ENCODE assay signal across 15 mouse cellular contexts in the genomic region with DNA sequence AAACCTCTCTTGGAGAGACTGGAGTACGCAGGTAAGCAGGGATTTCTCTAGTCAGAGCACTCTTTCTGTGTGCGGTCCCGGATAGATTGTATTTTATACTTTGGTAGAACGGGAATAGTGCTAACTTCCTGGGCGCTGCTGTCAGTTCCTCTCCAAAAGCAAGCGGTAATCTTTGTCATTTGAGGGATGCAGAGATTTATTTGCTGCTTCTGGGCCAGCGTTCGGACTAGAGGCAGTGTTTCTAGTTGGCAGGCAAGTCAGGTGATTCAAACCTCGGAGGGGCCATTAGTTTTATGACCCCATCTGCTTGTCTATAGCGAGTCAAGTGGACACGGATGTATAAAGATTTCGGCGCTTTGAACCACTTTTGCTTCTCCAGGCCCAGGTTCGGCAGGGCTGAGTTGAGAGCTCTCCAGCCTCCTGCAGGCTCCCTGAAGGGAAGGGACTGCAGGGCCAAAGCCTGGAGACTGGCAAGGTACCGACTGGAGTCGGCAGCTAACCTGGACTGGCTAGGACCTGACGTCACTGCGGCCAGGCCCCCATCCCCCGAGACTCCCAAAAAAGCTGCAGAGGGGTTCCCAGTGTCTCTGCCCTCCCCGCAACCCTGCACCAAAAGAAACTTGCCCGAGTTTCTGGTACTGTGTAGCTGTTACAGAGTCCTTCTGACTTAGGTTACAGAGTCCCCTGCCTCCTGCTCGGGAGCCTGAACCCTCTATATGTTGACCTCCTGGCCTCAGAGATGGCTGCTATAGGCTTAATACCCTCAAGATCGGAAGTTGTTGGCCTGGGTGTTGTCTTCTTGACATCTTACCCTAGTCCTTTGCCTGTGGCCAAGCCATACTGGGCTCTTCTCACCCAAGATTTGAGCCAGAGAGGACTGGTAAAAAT. TPM values are rescaled to one million over a fixed set of nuclear protein-coding genes. Genes with fewer than 3 reads are reported as not detected.
DNase-seq lines count a peak whose midpoint lies in the region; ATAC-seq and TF ChIP-seq lines count a peak whose summit lies in the region.
"Had no signal": no experiment of that assay in that cellular context is flagged by ENCODE, and none has a peak within 500 bp of the region (broad histone marks: within the 10 kb centered on the region; RNA-seq: fewer than 3 reads in every experiment).

No protein-coding gene starts in this region.

- DNase-seq in limb, embryonic 11.5 days (ENCODE audit: low spot score): peak; percentile 42
- no peak for DNase-seq in limb, embryonic 10.5 days (ENCODE audit: low spot score)
- DNase-seq in midbrain, embryonic 14.5 days: peak; percentile 49
- no peak for DNase-seq in liver, postnatal 0 days
- DNase-seq in urinary bladder, postnatal 36 days (ENCODE audit: low spot score in 2 of 2): no peak
- DNase-seq in cerebellum, postnatal 25 days: no peak
- DNase-seq: B cell, adult 2 months; gastrocnemius, postnatal 36 days; heart, postnatal 4 days; kidney, postnatal 36 days; spleen, adult 18-20 months had no signal

- 2% methylated on average over 23 of the region's 23 CpGs for WGBS in limb, embryonic 11.5 days
- WGBS in limb, embryonic 10.5 days: 4% methylated on average over 23 of the region's 23 CpGs
- 5% methylated on average over 23 of the region's 23 CpGs for WGBS in forebrain, embryonic 15.5 days
- WGBS in midbrain, embryonic 14.5 days: 7% methylated on average over 23 of the region's 23 CpGs
- WGBS in liver, postnatal 0 days (ENCODE audit: insufficient replicate concordance): 5% methylated on average over 23 of the region's 23 CpGs

- no peak for TF ChIP-seq CTCF in liver, postnatal 0 days (IDR thresholded peaks at IDR 0.05; ENCODE audit: low read depth)

- no peaks in the 10 kb centered on the region for H3K9me3 ChIP-seq in limb, embryonic 11.5 days (ENCODE audit: control insufficient read depth, low read length)
- H3K9me3 ChIP-seq in limb, embryonic 10.5 days (replicated peaks): no peaks in the 10 kb centered on the region
- H3K9me3 ChIP-seq in forebrain, embryonic 15.5 days: no peaks in the 10 kb centered on the region
- H3K9me3 ChIP-seq in midbrain, embryonic 14.5 days (ENCODE audit: control insufficient read depth, low read length): no peaks in the 10 kb centered on the region
- no peaks in the 10 kb centered on the region for H3K9me3 ChIP-seq in liver, postnatal 0 days (ENCODE audit: low read length)
- H3K9me3 ChIP-seq: embryonic facial prominence, embryonic 15.5 days had no signal

- no peak overlapping the region for H3K9ac ChIP-seq in limb, embryonic 11.5 days (ENCODE audit: low read length)
- peak overlapping the region; percentile 52 for H3K9ac ChIP-seq in forebrain, embryonic 15.5 days (replicated peaks)
- H3K9ac ChIP-seq in midbrain, embryonic 14.5 days (replicated peaks; ENCODE audit: low read length): peak overlapping the region; percentile 64
- no peak overlapping the region for H3K9ac ChIP-seq in liver, postnatal 0 days (replicated peaks)
- H3K9ac ChIP-seq: embryonic facial prominence, embryonic 15.5 days had no signal

- no peak overlapping the region for H3K4me3 ChIP-seq in limb, embryonic 11.5 days (ENCODE audit: low read depth, low read length)
- H3K4me3 ChIP-seq in limb, embryonic 10.5 days: no peak overlapping the region
- H3K4me3 ChIP-seq in forebrain, embryonic 15.5 days: peak overlapping the region; percentile 60
- peak overlapping the region; percentile 44 for H3K4me3 ChIP-seq in midbrain, embryonic 14.5 days (replicated peaks; ENCODE audit: low read depth, low read length)
- H3K4me3 ChIP-seq in liver, postnatal 0 days (ENCODE audit: low read depth, low read length): no peak overlapping the region
- H3K4me3 ChIP-seq: embryonic facial prominence, embryonic 15.5 days had no signal

- H3K36me3 ChIP-seq in limb, embryonic 11.5 days (ENCODE audit: control insufficient read depth, insufficient read depth, low read length): no peaks in the 10 kb centered on the region
- no peaks in the 10 kb centered on the region for H3K36me3 ChIP-seq in limb, embryonic 10.5 days
- H3K36me3 ChIP-seq in forebrain, embryonic 15.5 days: no peaks in the 10 kb centered on the region
- H3K36me3 ChIP-seq in midbrain, embryonic 14.5 days (ENCODE audit: control insufficient read depth, insufficient read depth, low read length): no peaks in the 10 kb centered on the region
- H3K36me3 ChIP-seq in liver, postnatal 0 days (replicated peaks; ENCODE audit: insufficient read depth, low read length): no peaks in the 10 kb centered on the region
- H3K36me3 ChIP-seq: embryonic facial prominence, embryonic 15.5 days had no signal

- H3K27me3 ChIP-seq in limb, embryonic 11.5 days (ENCODE audit: control insufficient read depth, insufficient read depth, low read length): peaks cover 84% of the 10 kb centered on the region
- H3K27me3 ChIP-seq in limb, embryonic 10.5 days (ENCODE audit: low read depth, poor library complexity, severe bottlenecking): peaks cover 100% of the 10 kb centered on the region
- no peaks in the 10 kb centered on the region for H3K27me3 ChIP-seq in forebrain, embryonic 15.5 days
- peaks cover 14% of the 10 kb centered on the region for H3K27me3 ChIP-seq in midbrain, embryonic 14.5 days (ENCODE audit: control insufficient read depth, insufficient read depth, low read length)
- peaks cover 98% of the 10 kb centered on the region for H3K27me3 ChIP-seq in liver, postnatal 0 days (ENCODE audit: insufficient read depth, low read length)

- no peak overlapping the region for H3K4me2 ChIP-seq in limb, embryonic 11.5 days (ENCODE audit: low read depth, severe bottlenecking)
- H3K4me2 ChIP-seq in forebrain, embryonic 15.5 days (replicated peaks): peak overlapping the region; percentile 91
- peak overlapping the region; percentile 83 for H3K4me2 ChIP-seq in midbrain, embryonic 14.5 days (ENCODE audit: low read length)
- no peak overlapping the region for H3K4me2 ChIP-seq in liver, postnatal 0 days (ENCODE audit: low read depth, low read length)
- H3K4me2 ChIP-seq: embryonic facial prominence, embryonic 15.5 days had no signal

- no peak overlapping the region for H3K27ac ChIP-seq in limb, embryonic 11.5 days (replicated peaks; ENCODE audit: low read depth, low read length)
- no peak overlapping the region for H3K27ac ChIP-seq in limb, embryonic 10.5 days
- H3K27ac ChIP-seq in forebrain, embryonic 15.5 days (replicated peaks): peak overlapping the region; percentile 97
- peak overlapping the region; percentile 89 for H3K27ac ChIP-seq in midbrain, embryonic 14.5 days (replicated peaks; ENCODE audit: low read depth, low read length)
- no peak overlapping the region for H3K27ac ChIP-seq in liver, postnatal 0 days (ENCODE audit: low read depth)
- H3K27ac ChIP-seq: embryonic facial prominence, embryonic 15.5 days; macrophage had no signal

- no peak for TF ChIP-seq EP300 in liver, postnatal 0 days (IDR thresholded peaks at IDR 0.05; ENCODE audit: low read depth)

- ATAC-seq in limb, embryonic 11.5 days (ENCODE audit: insufficient number of reproducible peaks, low FRiP score, low TSS enrichment, low read depth): no peak
- ATAC-seq in forebrain, embryonic 15.5 days (replicated peaks): no peak
- peak; percentile 1; the same call in 1 of the 2 replicates for ATAC-seq in midbrain, embryonic 14.5 days (ENCODE audit: low FRiP score, low TSS enrichment)
- ATAC-seq in liver, postnatal 0 days: no peak
- ATAC-seq in monocyte, adult 5-6 weeks (replicated peaks; ENCODE audit: insufficient number of reproducible peaks, low FRiP score, low TSS enrichment, poor library complexity, severe bottlenecking): no peak

- no peaks in the 10 kb centered on the region for H3K4me1 ChIP-seq in limb, embryonic 11.5 days (ENCODE audit: control insufficient read depth, insufficient read depth, low read length)
- H3K4me1 ChIP-seq in limb, embryonic 10.5 days: peaks cover 2% of the 10 kb centered on the region; the same call in 1 of the 2 replicates
- peaks cover 56% of the 10 kb centered on the region for H3K4me1 ChIP-seq in forebrain, embryonic 15.5 days
- H3K4me1 ChIP-seq in midbrain, embryonic 14.5 days (ENCODE audit: control insufficient read depth, insufficient read depth, low read length): peaks cover 15% of the 10 kb centered on the region; the same call in 1 of the 2 replicates
- no peaks in the 10 kb centered on the region for H3K4me1 ChIP-seq in liver, postnatal 0 days (ENCODE audit: insufficient read depth)
- H3K4me1 ChIP-seq: embryonic facial prominence, embryonic 15.5 days had no signal

RNA-seq across cellular contexts. Expression of a gene that starts 6.9 kb away (rescaled TPM):
- 0.13 and 0.17 TPM in 2 replicates for polyA plus RNA-seq in limb, embryonic 11.5 days (2014; fragmentation: Nextera tagmentation; extraction: Ambion mirVana)
- 0.09 and 0.20 TPM in 2 replicates for polyA plus RNA-seq in limb, embryonic 10.5 days (2016; fragmentation: Nextera tagmentation; extraction: Ambion mirVana)
- 39.7 and 42.3 TPM in 2 replicates for polyA plus RNA-seq in forebrain, embryonic 15.5 days (2015; fragmentation: Nextera tagmentation; extraction: Ambion mirVana)
- polyA plus RNA-seq in midbrain, embryonic 14.5 days (2014; fragmentation: Nextera tagmentation; extraction: Ambion mirVana): 16.8 and 22.4 TPM in 2 replicates
- not detected in 2 replicates for polyA plus RNA-seq in liver, postnatal 0 days (2015; fragmentation: Nextera tagmentation; extraction: Ambion mirVana)
- not detected in 3 replicates for total RNA-seq in monocyte, adult 5-6 weeks (2017)
- total RNA-seq: gastrocnemius, postnatal 36 days; heart, postnatal 4 days had no signal
- polyA plus RNA-seq: macrophage had no signal

Comparison
In these comparisons a context has a peak if more than half of its experiments do, and no peak if none do; other contexts are left out.
1. DNase-seq: peak in limb, embryonic 11.5 days (single experiment) and midbrain, embryonic 14.5 days (single experiment); none in limb, embryonic 10.5 days (single experiment), liver, postnatal 0 days (single experiment), urinary bladder, postnatal 36 days (0 of 2) and cerebellum, postnatal 25 days (0 of 2).
2. H3K27ac ChIP-seq: peak in forebrain, embryonic 15.5 days (single experiment) and midbrain, embryonic 14.5 days (single experiment); none in limb, embryonic 11.5 days (single experiment), limb, embryonic 10.5 days (single experiment) and liver, postnatal 0 days (single experiment).
3. H3K4me2 ChIP-seq: peak in forebrain, embryonic 15.5 days (single experiment) and midbrain, embryonic 14.5 days (single experiment); none in limb, embryonic 11.5 days (single experiment) and liver, postnatal 0 days (single experiment).
4. H3K4me3 ChIP-seq: peak in forebrain, embryonic 15.5 days (single experiment) and midbrain, embryonic 14.5 days (single experiment); none in limb, embryonic 11.5 days (single experiment), limb, embryonic 10.5 days (single experiment) and liver, postnatal 0 days (single experiment).
5. H3K9ac ChIP-seq: peak in forebrain, embryonic 15.5 days (single experiment) and midbrain, embryonic 14.5 days (single experiment); none in limb, embryonic 11.5 days (single experiment) and liver, postnatal 0 days (single experiment).
6. RNA of a gene that starts 6.9 kb away (polyA plus RNA-seq): 39.7 to 42.3 TPM in forebrain, embryonic 15.5 days and 16.8 to 22.4 TPM in midbrain, embryonic 14.5 days; 0.09 to 0.20 TPM in limb, embryonic 10.5 days, 0.13 to 0.17 TPM in limb, embryonic 11.5 days and not detected in liver, postnatal 0 days; every median in the first group is over 10 times any median in the second.